Mouse (Mus musculus): ENCODE measurements at regions not wholly inside any gene's neighbourhood (a gene's known extent, or its start where the extent isn't known, plus 50 kb on each side); places are given as distances from the start of the nearest gene placed in this dataset.

DNA sequence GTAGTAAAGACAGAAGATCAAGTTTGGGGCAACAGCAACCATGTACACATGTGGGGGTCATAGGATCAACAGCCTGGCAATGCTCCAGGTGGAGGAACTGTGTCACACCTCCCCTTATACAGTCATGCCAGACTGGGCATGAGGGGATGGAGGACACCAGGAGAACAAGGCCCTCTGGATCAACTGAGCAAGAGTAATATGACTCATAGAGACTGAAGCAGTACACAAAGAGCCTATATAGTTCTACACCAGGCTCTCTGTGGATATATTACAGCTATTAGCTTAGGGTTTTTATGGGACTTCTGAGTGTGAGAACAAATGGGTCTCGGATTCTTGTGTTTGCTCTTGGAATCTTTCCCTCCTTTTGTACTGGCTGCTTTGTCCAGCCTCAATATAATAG is 57.9 kb upstream of the Ifngr1 start:
- DNase-seq (ENCODE audit: low spot score in 2 of 2) = no peak

Measured in frontal cortex, postnatal 25 days (tissue).